Mouse (Mus musculus): ENCODE data around the gene Snx30. TPM values are rescaled to one million over a fixed set of nuclear protein-coding genes. Genes with fewer than 3 reads are reported as not detected.
A peak's percentile ranks its signal among the peaks of the same experiment; 100 is the strongest.

Gene Snx30
- total and polyA plus RNA-seq, 2 experiments from 2014 or later: 21.7 to 39.6 TPM

- no peak overlapping the region for H3K9ac ChIP-seq (replicated peaks; ENCODE audit: low read length, poor library complexity, severe bottlenecking)
- no peaks in the 10 kb centered on the region for H3K36me3 ChIP-seq (ENCODE audit: insufficient read depth, low read length)
- no peaks in the 10 kb centered on the region for H3K9me3 ChIP-seq (ENCODE audit: low read length)
- DNase-seq (ENCODE audit: low spot score): no peak
- H3K4me1 ChIP-seq (ENCODE audit: insufficient read depth, low read length): no peaks in the 10 kb centered on the region
- 34% methylated on average over 5 of the region's 5 CpGs for WGBS
- H3K4me3 ChIP-seq (ENCODE audit: low read depth, low read length): no peak overlapping the region
- no peak overlapping the region for H3K27ac ChIP-seq (ENCODE audit: low read depth, low read length)
- H3K4me2 ChIP-seq (ENCODE audit: low read depth, low read length, poor library complexity, severe bottlenecking): no peak overlapping the region
- no peak for TF ChIP-seq CTCF (IDR thresholded peaks at IDR 0.05)
- ATAC-seq (ENCODE audit: low FRiP score): no peak
- no peaks in the 10 kb centered on the region for H3K27me3 ChIP-seq (ENCODE audit: insufficient read depth, low read length)
Observed at GRCm38 (mm10) chr4:59873830-59874229, 68.2 kb downstream of the Snx30 start.

GRCm38 (mm10) chr4:59876570-59876969 is 70.9 kb downstream of the Snx30 start:
- Histone ChIP-seq H3K4me2 (ENCODE audit: low read depth, low read length, poor library complexity, severe bottlenecking) (no peak overlapping the region), H3K4me1 (ENCODE audit: insufficient read depth, low read length) (no peaks in the 10 kb centered on the region), H3K9ac (replicated peaks; ENCODE audit: low read length, poor library complexity, severe bottlenecking) (no peak overlapping the region), H3K9me3 (ENCODE audit: low read length) (no peaks in the 10 kb centered on the region), H3K36me3 (ENCODE audit: insufficient read depth, low read length) (0 out of 2 replicates have a peak, but pooled peaks cover 4% of the 10 kb centered on the region), H3K27ac (ENCODE audit: low read depth, low read length) (no peak overlapping the region), H3K27me3 (ENCODE audit: insufficient read depth, low read length) (no peaks in the 10 kb centered on the region), H3K4me3 (ENCODE audit: low read depth, low read length) (no peak overlapping the region)
- 39% methylated on average over 6 of the region's 6 CpGs for WGBS
- DNase-seq (ENCODE audit: low spot score): no peak
- ATAC-seq (ENCODE audit: low FRiP score): 0 out of 2 replicates have a peak, but pooled peaks have one; percentile 26
- TF ChIP-seq CTCF (IDR thresholded peaks at IDR 0.05): no peak

- Histone ChIP-seq H3K4me3 (ENCODE audit: low read depth, low read length) (no peak overlapping the region), H3K36me3 (ENCODE audit: insufficient read depth, low read length) (0 out of 2 replicates have a peak, but pooled peaks cover 4% of the 10 kb centered on the region), H3K27me3 (ENCODE audit: insufficient read depth, low read length) (no peaks in the 10 kb centered on the region), H3K4me1 (ENCODE audit: insufficient read depth, low read length) (no peaks in the 10 kb centered on the region), H3K9me3 (ENCODE audit: low read length) (no peaks in the 10 kb centered on the region), H3K27ac (ENCODE audit: low read depth, low read length) (no peak overlapping the region), H3K9ac (replicated peaks; ENCODE audit: low read length, poor library complexity, severe bottlenecking) (no peak overlapping the region), H3K4me2 (ENCODE audit: low read depth, low read length, poor library complexity, severe bottlenecking) (no peak overlapping the region)
- ATAC-seq (ENCODE audit: low FRiP score) (no peak), DNase-seq (ENCODE audit: low spot score) (peak; percentile 26)
- peak; percentile 20 for TF ChIP-seq CTCF (IDR thresholded peaks at IDR 0.05)
- 44% methylated on average over 2 of the region's 2 CpGs for WGBS
Observed at GRCm38 (mm10) chr4:59877025-59877424, 71.4 kb downstream of the Snx30 start.

- Histone ChIP-seq H3K36me3 (ENCODE audit: insufficient read depth, low read length) (peaks cover 8% of the 10 kb centered on the region; the same call in 1 of the 2 replicates), H3K9ac (replicated peaks; ENCODE audit: low read length, poor library complexity, severe bottlenecking) (no peak overlapping the region), H3K4me3 (ENCODE audit: low read depth, low read length) (no peak overlapping the region), H3K4me2 (ENCODE audit: low read depth, low read length, poor library complexity, severe bottlenecking) (no peak overlapping the region), H3K4me1 (ENCODE audit: insufficient read depth, low read length) (no peaks in the 10 kb centered on the region), H3K27ac (ENCODE audit: low read depth, low read length) (no peak overlapping the region), H3K27me3 (ENCODE audit: insufficient read depth, low read length) (no peaks in the 10 kb centered on the region), H3K9me3 (ENCODE audit: low read length) (no peaks in the 10 kb centered on the region)
- no peak for DNase-seq (ENCODE audit: low spot score)
- TF ChIP-seq CTCF (IDR thresholded peaks at IDR 0.05): no peak
- no peak for ATAC-seq (ENCODE audit: low FRiP score)
- 90% methylated on average over 8 of the region's 8 CpGs for WGBS
Observed at GRCm38 (mm10) chr4:59878595-59878994, 73.0 kb downstream of the Snx30 start.

GRCm38 (mm10) chr4:59879444-59879843 is 73.8 kb downstream of the Snx30 start:
- Histone ChIP-seq H3K4me1 (ENCODE audit: insufficient read depth, low read length) (no peaks in the 10 kb centered on the region), H3K9ac (replicated peaks; ENCODE audit: low read length, poor library complexity, severe bottlenecking) (no peak overlapping the region), H3K4me2 (ENCODE audit: low read depth, low read length, poor library complexity, severe bottlenecking) (no peak overlapping the region), H3K27ac (ENCODE audit: low read depth, low read length) (no peak overlapping the region), H3K36me3 (ENCODE audit: insufficient read depth, low read length) (peaks cover 8% of the 10 kb centered on the region; the same call in 1 of the 2 replicates), H3K4me3 (ENCODE audit: low read depth, low read length) (no peak overlapping the region), H3K9me3 (ENCODE audit: low read length) (no peaks in the 10 kb centered on the region), H3K27me3 (ENCODE audit: insufficient read depth, low read length) (no peaks in the 10 kb centered on the region)
- TF ChIP-seq CTCF (IDR thresholded peaks at IDR 0.05): no peak
- DNase-seq (ENCODE audit: low spot score): peak; percentile 34
- ATAC-seq (ENCODE audit: low FRiP score): no peak
- WGBS: 84% methylated on average over 3 of the region's 3 CpGs

GRCm38 (mm10) chr4:59880725-59881124 is 75.1 kb downstream of the Snx30 start:
- no peak for TF ChIP-seq CTCF (IDR thresholded peaks at IDR 0.05)
- Histone ChIP-seq H3K27me3 (ENCODE audit: insufficient read depth, low read length) (no peaks in the 10 kb centered on the region), H3K9ac (replicated peaks; ENCODE audit: low read length, poor library complexity, severe bottlenecking) (no peak overlapping the region), H3K27ac (ENCODE audit: low read depth, low read length) (no peak overlapping the region), H3K9me3 (ENCODE audit: low read length) (no peaks in the 10 kb centered on the region), H3K4me1 (ENCODE audit: insufficient read depth, low read length) (no peaks in the 10 kb centered on the region), H3K36me3 (ENCODE audit: insufficient read depth, low read length) (peaks cover 17% of the 10 kb centered on the region), H3K4me2 (ENCODE audit: low read depth, low read length, poor library complexity, severe bottlenecking) (no peak overlapping the region), H3K4me3 (ENCODE audit: low read depth, low read length) (no peak overlapping the region)
- DNase-seq (ENCODE audit: low spot score): no peak
- WGBS: 90% methylated on average over 5 of the region's 5 CpGs
- ATAC-seq (ENCODE audit: low FRiP score): no peak

All from midbrain, postnatal 0 days (tissue).